Mouse (Mus musculus) mature B cell (primary cell): ENCODE results near the gene St14.

Experiments
- in situ Hi-C: fragments of 300-500 bp; cut with MboI; formaldehyde crosslinking; loops from 2 replicates; pipeline ENCODE4 v1.14.3; 2019

The St14 gene

GRCm38 (mm10) chr9:31122464-31123030 lies 9.1 kb downstream of the St14 start:
- in situ Hi-C loops, result no loop called here

- in situ Hi-C loops, result no loop called here
Observed at GRCm38 (mm10) chr9:31120533-31120915, 11.1 kb downstream of the St14 start.

GRCm38 (mm10) chr9:31119882-31120532 lies 11.6 kb downstream of the St14 start:
- in situ Hi-C loops, result no loop called here

- in situ Hi-C loops, result no loop called here
Observed at GRCm38 (mm10) chr9:31119405-31119804, 12.2 kb downstream of the St14 start.

GRCm38 (mm10) chr9:31118520-31119298 lies 12.9 kb downstream of the St14 start:
- in situ Hi-C loops, result no loop called here

GRCm38 (mm10) chr9:31117488-31117887 lies 14.2 kb downstream of the St14 start:
- in situ Hi-C loops, result no loop called here

- in situ Hi-C loops, result no loop called here
Observed at GRCm38 (mm10) chr9:31117088-31117487, 14.6 kb downstream of the St14 start.

GRCm38 (mm10) chr9:31115586-31115985 lies 16.1 kb downstream of the St14 start:
- in situ Hi-C loops, result no loop called here

GRCm38 (mm10) chr9:31108464-31108863 lies 23.2 kb downstream of the St14 start:
- in situ Hi-C loops, result no loop called here

GRCm38 (mm10) chr9:31098118-31098517 lies 33.5 kb downstream of the St14 start:
- in situ Hi-C loops, result no loop called here

GRCm38 (mm10) chr9:31097088-31098082 lies 34.3 kb downstream of the St14 start:
- in situ Hi-C loops, result no loop called here

- in situ Hi-C loops, result no loop called here
Observed at GRCm38 (mm10) chr9:31092833-31093195, 38.8 kb downstream of the St14 start.

GRCm38 (mm10) chr9:31092111-31092832 lies 39.4 kb downstream of the St14 start:
- in situ Hi-C loops, result no loop called here

- in situ Hi-C loops, result no loop called here
Observed at GRCm38 (mm10) chr9:31091162-31091581, 40.5 kb downstream of the St14 start.

- in situ Hi-C loops, result no loop called here
Observed at GRCm38 (mm10) chr9:31090081-31091023, 41.3 kb downstream of the St14 start.

- in situ Hi-C loops, result loop anchor here (10.0 kb wide), 2 partner anchors 615 to 645 kb away; no protein-coding TSS in a partner anchor
Observed at GRCm38 (mm10) chr9:31089541-31089940, 42.1 kb downstream of the St14 start.

GRCm38 (mm10) chr9:31088883-31089282 lies 42.8 kb downstream of the St14 start:
- in situ Hi-C loops, result loop anchor here (10.0 kb wide), 2 partner anchors 614 to 644 kb away; no protein-coding TSS in a partner anchor

GRCm38 (mm10) chr9:31088116-31088515 lies 43.5 kb downstream of the St14 start:
- in situ Hi-C loops, result loop anchor here (10.0 kb wide), 2 partner anchors 613 to 643 kb away; no protein-coding TSS in a partner anchor

- in situ Hi-C loops, result loop anchor here (10.0 kb wide), 2 partner anchors 613 to 643 kb away; no protein-coding TSS in a partner anchor
Observed at GRCm38 (mm10) chr9:31087466-31087865, 44.2 kb downstream of the St14 start.

- in situ Hi-C loops, result loop anchor here (10.0 kb wide), 2 partner anchors 612 to 642 kb away; no protein-coding TSS in a partner anchor
Observed at GRCm38 (mm10) chr9:31086754-31087145, 44.9 kb downstream of the St14 start.
